Mouse (Mus musculus) colon, adult 2 months (tissue): Measurements from ENCODE around the gene B3galnt2. TPM values are rescaled to one million over a fixed set of nuclear protein-coding genes. Genes with fewer than 3 reads are reported as not detected.

Experiments used
- polyA plus RNA-seq: library from polyadenylated mRNA; depleted of rRNA; stranded (reverse); fragments of >200 nt; gene quantifications from 2 replicates; pipeline ENCODE4 v1.2.3, GENCODE M21; 2012; rRNA removed

Gene B3galnt2
- polyA plus RNA-seq, result 86.7 and 108 TPM in 2 replicates

GRCm38 (mm10) chr13:13953874-13954832 is at the start of gene B3galnt2:
Gene B3galnt2 (plus strand): TSS chr13:13954469.

GRCm38 (mm10) chr13:14039292-14039965 is 85.2 kb downstream of the B3galnt2 start, which contains the start of gene Tbce:
Gene Tbce (minus strand): TSS chr13:14039638.

Other genes starting within 250 kb of the B3galnt2 start
- 2.0 and 2.6 TPM in 2 replicates for gene Gng4, start 170.4 kb upstream of the B3galnt2 start, polyA plus RNA-seq
- 8.3 and 9.6 TPM in 2 replicates for gene Tbce, start 85.2 kb downstream of the B3galnt2 start, polyA plus RNA-seq
- 2.7 and 3.9 TPM in 2 replicates for gene Arid4b, start 108.8 kb downstream of the B3galnt2 start, polyA plus RNA-seq
- 3.7 and 6.1 TPM in 2 replicates for gene Ggps1, start 109.0 kb downstream of the B3galnt2 start, polyA plus RNA-seq